11 mouse cellular contexts compared by ENCODE assay signal in genomic region chr5:102045177-102045576, GRCm38 (mm10). TPM values are rescaled to one million over a fixed set of nuclear protein-coding genes. Genes with fewer than 3 reads are reported as not detected.
A peak's percentile ranks its signal among the peaks of the same experiment; 100 is the strongest.
DNase-seq lines count a peak whose midpoint lies in the region; ATAC-seq and TF ChIP-seq lines count a peak whose summit lies in the region.
"Had no signal": no experiment of that assay in that cellular context is flagged by ENCODE, and none has a peak within 500 bp of the region (broad histone marks: within the 10 kb centered on the region; RNA-seq: fewer than 3 reads in every experiment).

No protein-coding gene starts in this region.

- 0 out of 2 replicates have a peak overlapping the region, but pooled peaks have one; percentile 8 for H3K4me3 ChIP-seq in heart, embryonic 12.5 days
- H3K4me3 ChIP-seq in stomach, postnatal 0 days (ENCODE audit: low read depth, low read length): no peak overlapping the region
- H3K4me3 ChIP-seq: lung, embryonic 15.5 days had no signal

- peaks cover 22% of the 10 kb centered on the region for H3K36me3 ChIP-seq in heart, embryonic 12.5 days
- H3K36me3 ChIP-seq in stomach, postnatal 0 days (ENCODE audit: control insufficient read depth, insufficient read depth, low read length): peaks cover 8% of the 10 kb centered on the region

- peak; percentile 70; the same call in 1 of the 2 replicates for ATAC-seq in heart, embryonic 12.5 days (ENCODE audit: insufficient number of reproducible peaks, low FRiP score)
- peak; percentile 49 for ATAC-seq in stomach, postnatal 0 days (ENCODE audit: low FRiP score, low TSS enrichment)
- ATAC-seq: activated CD4-positive, CD25-positive, alpha-beta regulatory T cell, adult 4 months had no signal

- H3K27me3 ChIP-seq in heart, embryonic 12.5 days (replicated peaks): no peaks in the 10 kb centered on the region
- H3K27me3 ChIP-seq in stomach, postnatal 0 days (ENCODE audit: control insufficient read depth, insufficient read depth, low read length): no peaks in the 10 kb centered on the region
- H3K27me3 ChIP-seq: lung, embryonic 15.5 days had no signal

- H3K4me2 ChIP-seq in heart, embryonic 12.5 days: peak overlapping the region; percentile 42
- H3K4me2 ChIP-seq in stomach, postnatal 0 days (replicated peaks; ENCODE audit: low read depth): no peak overlapping the region
- H3K4me2 ChIP-seq: lung, embryonic 15.5 days had no signal

- intact Hi-C loops in left cerebral cortex, postnatal 10 days (cut with DNase I): no loop called here

- TF ChIP-seq CTCF in stomach, postnatal 0 days (IDR thresholded peaks at IDR 0.05; ENCODE audit: low read depth): no peak

- H3K27ac ChIP-seq in heart, embryonic 12.5 days (ENCODE audit: poor library complexity, severe bottlenecking): peak overlapping the region; percentile 75
- peak overlapping the region; percentile 20 for H3K27ac ChIP-seq in stomach, postnatal 0 days (replicated peaks)
- H3K27ac ChIP-seq: lung, embryonic 15.5 days had no signal

- no peak for TF ChIP-seq EP300 in stomach, postnatal 0 days (optimal IDR thresholded peaks at IDR 0.05)

- peaks cover 5% of the 10 kb centered on the region; the same call in 1 of the 2 replicates for H3K9me3 ChIP-seq in heart, embryonic 12.5 days (replicated peaks)
- H3K9me3 ChIP-seq in stomach, postnatal 0 days (ENCODE audit: control insufficient read depth, low read length): no peaks in the 10 kb centered on the region
- H3K9me3 ChIP-seq: lung, embryonic 15.5 days had no signal

- 13% methylated on average over 8 of the region's 8 CpGs for WGBS in heart, embryonic 12.5 days
- 39% methylated on average over 8 of the region's 8 CpGs for WGBS in stomach, postnatal 0 days

- H3K4me1 ChIP-seq in heart, embryonic 12.5 days (replicated peaks): peaks cover 23% of the 10 kb centered on the region
- H3K4me1 ChIP-seq in stomach, postnatal 0 days (replicated peaks; ENCODE audit: control insufficient read depth, insufficient read depth): no peaks in the 10 kb centered on the region

- DNase-seq in heart, postnatal 4 days: no peak
- peak; percentile 71 for DNase-seq in urinary bladder, postnatal 14 days (ENCODE audit: low spot score)
- DNase-seq in urinary bladder, postnatal 4 days (ENCODE audit: low spot score in 2 of 2): no peak
- DNase-seq in liver: peak; percentile 85
- DNase-seq in stomach, postnatal 0 days (ENCODE audit: low spot score): peak; percentile 57
- DNase-seq in layer of hippocampus, adult 8-10 months (ENCODE audit: low spot score in 2 of 2): no peak
- no peak for DNase-seq in left cerebral cortex, postnatal 10 days (ENCODE audit: extremely low spot score in 1 of 2, low spot score in 2 of 2)
- DNase-seq: cerebellum, adult 8-10 months had no signal

- H3K9ac ChIP-seq in heart, embryonic 12.5 days: no peak overlapping the region
- no peak overlapping the region for H3K9ac ChIP-seq in stomach, postnatal 0 days (ENCODE audit: low read length)
- H3K9ac ChIP-seq: lung, embryonic 15.5 days had no signal

RNA-seq across cellular contexts. Expression of gene Wdfy3, which starts 24.5 kb away (rescaled TPM):
- polyA plus RNA-seq in heart, embryonic 12.5 days (2016; fragmentation: Nextera tagmentation; extraction: Ambion mirVana): 15.7 and 17.4 TPM in 2 replicates
- 10 to 100 TPM; 47.0 to 48.6 TPM for total RNA-seq in heart, postnatal 4 days (2021)
- 4.9 and 5.4 TPM in 2 replicates for polyA plus RNA-seq in stomach, postnatal 0 days (2015; fragmentation: Nextera tagmentation; extraction: Ambion mirVana)
- total RNA-seq in layer of hippocampus, adult 8-10 months (2022): 100 to 1,000 TPM; 111 to 138 (median 122) TPM
- 100 to 1,000 TPM; 103 to 105 TPM for total RNA-seq in left cerebral cortex, postnatal 10 days (2021)

Comparison
In these comparisons a context has a peak if more than half of its experiments do, and no peak if none do; other contexts are left out.
1. DNase-seq: peak in urinary bladder, postnatal 14 days (single experiment), liver (single experiment) and stomach, postnatal 0 days (single experiment); none in heart, postnatal 4 days (single experiment), urinary bladder, postnatal 4 days (0 of 2), layer of hippocampus, adult 8-10 months (0 of 2) and left cerebral cortex, postnatal 10 days (0 of 2).